Mouse (Mus musculus): ENCODE data around the gene Gm17728. TPM values are rescaled to one million over a fixed set of nuclear protein-coding genes. Genes with fewer than 3 reads are reported as not detected.

The Gm17728 gene
- polyA plus RNA-seq, 1 experiment from 2014 or later: not detected

Other genes with a start within 250 kb of the Gm17728 start
- gene Pabpc6, start 247.7 kb downstream of the Gm17728 start, polyA plus RNA-seq (2015; fragmentation: Nextera tagmentation; extraction: Ambion mirVana): not detected in 2 replicates